Mouse (Mus musculus): ENCODE results near the gene 1700018F24Rik.

GRCm38 (mm10) chr5:145057907-145058306, 15.1 kb downstream of the 1700018F24Rik start:
- TF ChIP-seq CTCF (IDR thresholded peaks at IDR 0.05; ENCODE audit: low read depth, low read length) (no peak), POLR2A (IDR thresholded peaks at IDR 0.05; ENCODE audit: borderline replicate concordance, low read depth, low read length) (no peak)

All from bone marrow macrophage, adult 2 months (primary cell).